Mouse (Mus musculus): ENCODE data around the gene Phf20. TPM values are rescaled to one million over a fixed set of nuclear protein-coding genes. Genes with fewer than 3 reads are reported as not detected.

Gene Phf20
- total and polyA plus RNA-seq, 2 experiments from 2014 or later = 10.6 to 30.4 TPM

GRCm38 (mm10) chr2:156289552-156290160 lies 93.4 kb downstream of the Phf20 start:
- no peak overlapping the region for H3K4me2 ChIP-seq (ENCODE audit: low read depth, low read length)
- ATAC-seq (ENCODE audit: insufficient read depth, low read depth) (peak; percentile 30; the same call in 1 of the 2 replicates), DNase-seq (ENCODE audit: low spot score) (no peak)
- 61% methylated on average over 2 of the region's 2 CpGs for WGBS
- H3K9me3 ChIP-seq (replicated peaks; ENCODE audit: control insufficient read depth, low read length) = no peaks in the 10 kb centered on the region
- no peaks in the 10 kb centered on the region for H3K27me3 ChIP-seq (ENCODE audit: control insufficient read depth, insufficient read depth, low read length)
- H3K36me3 ChIP-seq (replicated peaks; ENCODE audit: control insufficient read depth, insufficient read depth, low read length) = peaks cover 49% of the 10 kb centered on the region
- H3K9ac ChIP-seq (replicated peaks; ENCODE audit: low read depth, low read length) = no peak overlapping the region
- no peak overlapping the region for H3K4me3 ChIP-seq (ENCODE audit: low read depth, low read length)
- peak overlapping the region; percentile 72 for H3K27ac ChIP-seq (ENCODE audit: low read depth)
- H3K4me1 ChIP-seq (ENCODE audit: control insufficient read depth, insufficient read depth) = peaks cover 5% of the 10 kb centered on the region; the same call in 1 of the 2 replicates
- TF ChIP-seq CTCF (IDR thresholded peaks at IDR 0.05; ENCODE audit: low read depth) (no peak), EP300 (IDR thresholded peaks at IDR 0.05; ENCODE audit: low read depth) (no peak)

- Histone ChIP-seq H3K9me3 (replicated peaks; ENCODE audit: control insufficient read depth, low read length) (no peaks in the 10 kb centered on the region), H3K27me3 (ENCODE audit: control insufficient read depth, insufficient read depth, low read length) (no peaks in the 10 kb centered on the region), H3K27ac (ENCODE audit: low read depth) (no peak overlapping the region), H3K4me1 (ENCODE audit: control insufficient read depth, insufficient read depth) (peaks cover 5% of the 10 kb centered on the region; the same call in 1 of the 2 replicates), H3K4me2 (ENCODE audit: low read depth, low read length) (no peak overlapping the region), H3K36me3 (replicated peaks; ENCODE audit: control insufficient read depth, insufficient read depth, low read length) (peaks cover 55% of the 10 kb centered on the region), H3K9ac (replicated peaks; ENCODE audit: low read depth, low read length) (no peak overlapping the region), H3K4me3 (ENCODE audit: low read depth, low read length) (no peak overlapping the region)
- TF ChIP-seq CTCF (IDR thresholded peaks at IDR 0.05; ENCODE audit: low read depth) = no peak
- no peak for TF ChIP-seq EP300 (IDR thresholded peaks at IDR 0.05; ENCODE audit: low read depth)
- WGBS = 78% methylated on average over 1 of the region's 1 CpGs
- DNase-seq (ENCODE audit: low spot score) = no peak
- ATAC-seq (ENCODE audit: insufficient read depth, low read depth) = no peak
These were observed 95.7 kb downstream of the Phf20 start for GRCm38 (mm10) chr2:156291998-156292397.

GRCm38 (mm10) chr2:156295601-156296063 lies 99.4 kb downstream of the Phf20 start:
- Histone ChIP-seq H3K9me3 (replicated peaks; ENCODE audit: control insufficient read depth, low read length) (no peaks in the 10 kb centered on the region), H3K4me1 (ENCODE audit: control insufficient read depth, insufficient read depth) (no peaks in the 10 kb centered on the region), H3K9ac (replicated peaks; ENCODE audit: low read depth, low read length) (no peak overlapping the region), H3K36me3 (replicated peaks; ENCODE audit: control insufficient read depth, insufficient read depth, low read length) (peaks cover 65% of the 10 kb centered on the region), H3K27ac (ENCODE audit: low read depth) (no peak overlapping the region), H3K27me3 (ENCODE audit: control insufficient read depth, insufficient read depth, low read length) (no peaks in the 10 kb centered on the region), H3K4me3 (ENCODE audit: low read depth, low read length) (no peak overlapping the region), H3K4me2 (ENCODE audit: low read depth, low read length) (no peak overlapping the region)
- ATAC-seq (ENCODE audit: insufficient read depth, low read depth) (no peak), DNase-seq (ENCODE audit: low spot score) (no peak)
- 94% methylated on average over 2 of the region's 2 CpGs for WGBS
- no peak for TF ChIP-seq EP300 (IDR thresholded peaks at IDR 0.05; ENCODE audit: low read depth)

- TF ChIP-seq CTCF (IDR thresholded peaks at IDR 0.05; ENCODE audit: low read depth) (no peak), EP300 (IDR thresholded peaks at IDR 0.05; ENCODE audit: low read depth) (no peak)
- ATAC-seq (ENCODE audit: insufficient read depth, low read depth) = no peak
These were observed 99.9 kb downstream of the Phf20 start for GRCm38 (mm10) chr2:156296190-156296589.

GRCm38 (mm10) chr2:156297653-156298052 lies 101.4 kb downstream of the Phf20 start:
- no peaks in the 10 kb centered on the region for H3K4me1 ChIP-seq (ENCODE audit: control insufficient read depth, insufficient read depth)
- no peak overlapping the region for H3K4me3 ChIP-seq (ENCODE audit: low read depth, low read length)
- no peak overlapping the region for H3K27ac ChIP-seq (ENCODE audit: low read depth)
- no peak overlapping the region for H3K4me2 ChIP-seq (ENCODE audit: low read depth, low read length)
- DNase-seq (ENCODE audit: low spot score) (peak; percentile 34), ATAC-seq (ENCODE audit: insufficient read depth, low read depth) (no peak)
- H3K9me3 ChIP-seq (replicated peaks; ENCODE audit: control insufficient read depth, low read length) = no peaks in the 10 kb centered on the region
- TF ChIP-seq CTCF (IDR thresholded peaks at IDR 0.05; ENCODE audit: low read depth) (no peak), EP300 (IDR thresholded peaks at IDR 0.05; ENCODE audit: low read depth) (no peak)
- H3K9ac ChIP-seq (replicated peaks; ENCODE audit: low read depth, low read length) = no peak overlapping the region
- 64% methylated on average over 3 of the region's 3 CpGs for WGBS
- H3K36me3 ChIP-seq (replicated peaks; ENCODE audit: control insufficient read depth, insufficient read depth, low read length) = peaks cover 72% of the 10 kb centered on the region
- no peaks in the 10 kb centered on the region for H3K27me3 ChIP-seq (ENCODE audit: control insufficient read depth, insufficient read depth, low read length)

More at GRCm38 (mm10) chr2:156296190-156296589, 99.9 kb downstream of the Phf20 start:
- Histone ChIP-seq H3K27me3 (ENCODE audit: control insufficient read depth, insufficient read depth, low read length) (no peaks in the 10 kb centered on the region), H3K27ac (ENCODE audit: low read depth) (no peak overlapping the region), H3K9me3 (replicated peaks; ENCODE audit: control insufficient read depth, low read length) (no peaks in the 10 kb centered on the region), H3K4me2 (ENCODE audit: low read depth, low read length) (no peak overlapping the region), H3K9ac (replicated peaks; ENCODE audit: low read depth, low read length) (no peak overlapping the region), H3K36me3 (replicated peaks; ENCODE audit: control insufficient read depth, insufficient read depth, low read length) (peaks cover 71% of the 10 kb centered on the region), H3K4me1 (ENCODE audit: control insufficient read depth, insufficient read depth) (no peaks in the 10 kb centered on the region), H3K4me3 (ENCODE audit: low read depth, low read length) (no peak overlapping the region)
- WGBS = 86% methylated on average over 3 of the region's 3 CpGs
- no peak for DNase-seq (ENCODE audit: low spot score)

- Histone ChIP-seq H3K27me3 (ENCODE audit: control insufficient read depth, insufficient read depth, low read length) (no peaks in the 10 kb centered on the region), H3K27ac (ENCODE audit: low read depth) (no peak overlapping the region), H3K9ac (replicated peaks; ENCODE audit: low read depth, low read length) (no peak overlapping the region), H3K36me3 (replicated peaks; ENCODE audit: control insufficient read depth, insufficient read depth, low read length) (peaks cover 71% of the 10 kb centered on the region), H3K4me1 (ENCODE audit: control insufficient read depth, insufficient read depth) (no peaks in the 10 kb centered on the region), H3K4me3 (ENCODE audit: low read depth, low read length) (no peak overlapping the region), H3K4me2 (ENCODE audit: low read depth, low read length) (no peak overlapping the region), H3K9me3 (replicated peaks; ENCODE audit: control insufficient read depth, low read length) (no peaks in the 10 kb centered on the region)
- TF ChIP-seq EP300 (IDR thresholded peaks at IDR 0.05; ENCODE audit: low read depth) (no peak), CTCF (IDR thresholded peaks at IDR 0.05; ENCODE audit: low read depth) (no peak)
- no peak for DNase-seq (ENCODE audit: low spot score)
- no peak for ATAC-seq (ENCODE audit: insufficient read depth, low read depth)
- 69% methylated on average over 7 of the region's 7 CpGs for WGBS
These were observed 102.2 kb downstream of the Phf20 start for GRCm38 (mm10) chr2:156298458-156298857.
